Mouse (Mus musculus) adrenal gland, adult 18-20 months (tissue): Measurements from ENCODE around the gene Prss8. TPM values are rescaled to one million over a fixed set of nuclear protein-coding genes. Genes with fewer than 3 reads are reported as not detected.

Experiments used
- DNase-seq, 2 experiments: peaks; one replicate each; pipeline ENCODE4 v3.0.0; 2021 to 2022; ENCODE audit warnings: low spot score in 2 of 2
- total RNA-seq, 2 experiments: library from RNA; stranded (reverse); gene quantifications; 1 replicate in 1 of 2; 2 replicates in 1 of 2; pipeline ENCODE4 v1.2.3; 2021

Gene Prss8
- total RNA-seq, 2 experiments from 2014 or later, result 0.23 TPM; not detected in 1

GRCm38 (mm10) chr7:127930636-127931035 is 732 bp upstream of the Prss8 start:
- DNase-seq, result no peak

GRCm38 (mm10) chr7:127928596-127928995 is 1.3 kb downstream of the Prss8 start:
- no peak for DNase-seq

GRCm38 (mm10) chr7:127927726-127928125 is 2.2 kb downstream of the Prss8 start:
- DNase-seq, result no peak

GRCm38 (mm10) chr7:127926846-127927245 is 3.1 kb downstream of the Prss8 start:
- DNase-seq, result no peak

GRCm38 (mm10) chr7:127926066-127926465 is 3.8 kb downstream of the Prss8 start:
- no peak for DNase-seq

- DNase-seq, result no peak
Measured at GRCm38 (mm10) chr7:127925252-127925651, 4.7 kb downstream of the Prss8 start.

- DNase-seq, result no peak
Measured at GRCm38 (mm10) chr7:127923714-127924113, 6.2 kb downstream of the Prss8 start.

- DNase-seq, result no peak
Measured at GRCm38 (mm10) chr7:127922451-127923275, 7.2 kb downstream of the Prss8 start.

- no peak for DNase-seq
Measured at GRCm38 (mm10) chr7:127921516-127921915, 8.4 kb downstream of the Prss8 start.

- DNase-seq, result no peak
Measured at GRCm38 (mm10) chr7:127919290-127919689, 10.6 kb downstream of the Prss8 start.

- no peak for DNase-seq
Measured at GRCm38 (mm10) chr7:127918203-127918602, 11.7 kb downstream of the Prss8 start.

- no peak for DNase-seq
Measured at GRCm38 (mm10) chr7:127915293-127915692, 14.6 kb downstream of the Prss8 start.

GRCm38 (mm10) chr7:127912938-127913337 is 17.0 kb downstream of the Prss8 start:
- DNase-seq, result no peak

- DNase-seq, result peak; percentile 74 to 76
Measured at GRCm38 (mm10) chr7:127912190-127912871, 17.6 kb downstream of the Prss8 start, which contains the start of gene Kat8. Gene Kat8 (plus strand): TSS chr7:127912516.

- DNase-seq, result no peak
Measured at GRCm38 (mm10) chr7:127908656-127909055, 21.2 kb downstream of the Prss8 start.

- no peak for DNase-seq
Measured at GRCm38 (mm10) chr7:127907939-127908338, 22.0 kb downstream of the Prss8 start.

GRCm38 (mm10) chr7:127903971-127904796 is 25.7 kb downstream of the Prss8 start, which contains the start of gene Bckdk:
Gene Bckdk (plus strand): TSS chr7:127904082.
- DNase-seq, result peak; percentile 70

GRCm38 (mm10) chr7:127901772-127902171 is 28.1 kb downstream of the Prss8 start:
- no peak for DNase-seq

GRCm38 (mm10) chr7:127899997-127900396 is 29.9 kb downstream of the Prss8 start:
- no peak for DNase-seq

GRCm38 (mm10) chr7:127898179-127898956 is 31.5 kb downstream of the Prss8 start:
- DNase-seq, result no peak

- no peak for DNase-seq
Measured at GRCm38 (mm10) chr7:127897542-127897941, 32.4 kb downstream of the Prss8 start.
